Mouse (Mus musculus): Measurements from ENCODE around the gene Lamb3.
"Not testable (repeated sequence)": the region's sequence is repeated elsewhere in the genome, so short reads cannot be mapped to it uniquely, and the experiment has no call there.

Gene Lamb3

GRCm38 (mm10) chr1:193278414-193279045 is 71.0 kb downstream of the Lamb3 start:
- peak in 1 of 2 experiments; percentile 47 for DNase-seq (ENCODE audit: low spot score in 2 of 2)

- no peak for DNase-seq (ENCODE audit: low spot score in 2 of 2)
Measured at GRCm38 (mm10) chr1:193279492-193279891, 72.0 kb downstream of the Lamb3 start.

GRCm38 (mm10) chr1:193281344-193281743 is 73.8 kb downstream of the Lamb3 start:
- DNase-seq (ENCODE audit: low spot score in 2 of 2), result no peak

GRCm38 (mm10) chr1:193284228-193284779 is 76.8 kb downstream of the Lamb3 start:
- DNase-seq (ENCODE audit: low spot score in 2 of 2), result no peak

- not testable (repeated sequence) for DNase-seq (ENCODE audit: low spot score in 2 of 2)
Measured at GRCm38 (mm10) chr1:193285766-193286325, 78.3 kb downstream of the Lamb3 start.

GRCm38 (mm10) chr1:193287578-193287977 is 80.1 kb downstream of the Lamb3 start:
- no peak for DNase-seq (ENCODE audit: low spot score in 2 of 2)

- no peak for DNase-seq (ENCODE audit: low spot score in 2 of 2)
Measured at GRCm38 (mm10) chr1:193289076-193289475, 81.6 kb downstream of the Lamb3 start.

- DNase-seq (ENCODE audit: low spot score in 2 of 2), result no peak
Measured at GRCm38 (mm10) chr1:193289914-193290313, 82.4 kb downstream of the Lamb3 start.

- no peak for DNase-seq (ENCODE audit: low spot score in 2 of 2)
Measured at GRCm38 (mm10) chr1:193290686-193291085, 83.2 kb downstream of the Lamb3 start.

GRCm38 (mm10) chr1:193293039-193293438 is 85.5 kb downstream of the Lamb3 start:
- no peak for DNase-seq (ENCODE audit: low spot score in 2 of 2)

GRCm38 (mm10) chr1:193293926-193294325 is 86.4 kb downstream of the Lamb3 start:
- no peak for DNase-seq (ENCODE audit: low spot score in 2 of 2)

- no peak for DNase-seq (ENCODE audit: low spot score in 2 of 2)
Measured at GRCm38 (mm10) chr1:193295920-193296319, 88.4 kb downstream of the Lamb3 start.

- DNase-seq (ENCODE audit: low spot score in 2 of 2), result no peak
Measured at GRCm38 (mm10) chr1:193298141-193298765, 90.8 kb downstream of the Lamb3 start.

GRCm38 (mm10) chr1:193299995-193300394 is 92.5 kb downstream of the Lamb3 start:
- DNase-seq (ENCODE audit: low spot score in 2 of 2), result no peak

GRCm38 (mm10) chr1:193301216-193302092 is 94.0 kb downstream of the Lamb3 start:
- no peak for DNase-seq (ENCODE audit: low spot score in 2 of 2)

- no peak for DNase-seq (ENCODE audit: low spot score in 2 of 2)
Measured at GRCm38 (mm10) chr1:193302093-193302405, 94.5 kb downstream of the Lamb3 start.

- no peak for DNase-seq (ENCODE audit: low spot score in 2 of 2)
Measured at GRCm38 (mm10) chr1:193303096-193303495, 95.6 kb downstream of the Lamb3 start.

GRCm38 (mm10) chr1:193305386-193305785 is 97.9 kb downstream of the Lamb3 start:
- DNase-seq (ENCODE audit: low spot score in 2 of 2), result no peak

- DNase-seq (ENCODE audit: low spot score in 2 of 2), result no peak
Measured at GRCm38 (mm10) chr1:193306832-193307231, 99.3 kb downstream of the Lamb3 start.

GRCm38 (mm10) chr1:193309785-193310518 is 102.5 kb downstream of the Lamb3 start:
- DNase-seq (ENCODE audit: low spot score in 2 of 2), result no peak

GRCm38 (mm10) chr1:193310519-193311085 is 103.1 kb downstream of the Lamb3 start:
- DNase-seq (ENCODE audit: low spot score in 2 of 2), result no peak

Measured in heart, adult 9 months (tissue).